Mouse (Mus musculus): ENCODE data around the gene Ramp3. TPM values are rescaled to one million over a fixed set of nuclear protein-coding genes. Genes with fewer than 3 reads are reported as not detected.
A peak's percentile ranks its signal among the peaks of the same experiment; 100 is the strongest.

Ramp3 gene
- polyA plus RNA-seq, 1 experiment: 0.05 TPM

GRCm38 (mm10) chr11:6697751-6698150 lies 39.4 kb downstream of the Ramp3 start:
- Histone ChIP-seq H3K4me3 (ENCODE audit: insufficient read depth, poor library complexity, severe bottlenecking) (no peak overlapping the region), H3K79me2 (ENCODE audit: control insufficient read depth, insufficient read depth) (no peaks in the 10 kb centered on the region), H3ac (ENCODE audit: control insufficient read depth, insufficient read length, low read depth) (no peak overlapping the region), H3K27me3 (ENCODE audit: control insufficient read depth, insufficient read depth, insufficient read length) (no peaks in the 10 kb centered on the region), H3K36me3 (ENCODE audit: control insufficient read depth, insufficient read depth) (no peaks in the 10 kb centered on the region), H3K79me3 (ENCODE audit: low read depth) (no peaks in the 10 kb centered on the region)
- TF ChIP-seq CEBPB (IDR thresholded peaks at IDR 0.05; ENCODE audit: low read depth): no peak
- no peak for TF ChIP-seq USF1 (IDR thresholded peaks at IDR 0.05; ENCODE audit: low read depth)
- TF ChIP-seq MYOD1 (IDR thresholded peaks at IDR 0.05; ENCODE audit: control insufficient read depth, insufficient read length, low read depth): no peak
- no peak for TF ChIP-seq CTCF (IDR thresholded peaks at IDR 0.05; ENCODE audit: control insufficient read depth, insufficient read depth, insufficient read length)
- no peak for TF ChIP-seq FOSL1 (IDR thresholded peaks at IDR 0.05; ENCODE audit: insufficient read depth, low read length, poor library complexity, severe bottlenecking)
- TF ChIP-seq MYOG (IDR thresholded peaks at IDR 0.05; ENCODE audit: control insufficient read depth, extremely low read depth, insufficient read length): no peak
- TF ChIP-seq MAX (IDR thresholded peaks at IDR 0.05): no peak

DNA sequence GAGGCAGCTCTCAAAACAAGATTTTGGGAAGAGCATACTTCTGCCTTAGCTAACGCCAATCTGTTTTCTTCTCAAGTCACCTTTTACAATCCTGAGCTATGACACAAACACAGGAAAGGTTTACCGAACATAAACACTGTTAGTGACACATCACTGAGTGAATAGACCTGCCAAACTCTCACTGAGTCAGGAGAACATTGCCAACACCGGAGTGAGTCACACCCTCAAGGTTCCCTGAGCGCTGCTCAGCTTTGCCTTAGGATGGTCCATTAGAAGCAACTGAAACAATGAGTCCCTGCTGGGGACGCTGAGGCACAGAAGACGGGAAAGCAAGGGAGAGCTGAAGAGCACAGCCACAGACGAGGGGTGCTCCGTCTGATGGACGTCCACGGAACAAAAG lies 40.0 kb downstream of the Ramp3 start:
- no peak overlapping the region for H3ac ChIP-seq (ENCODE audit: control insufficient read depth, insufficient read length, low read depth)
- H3K4me3 ChIP-seq (ENCODE audit: insufficient read depth, poor library complexity, severe bottlenecking): no peak overlapping the region
- TF ChIP-seq FOSL1 (IDR thresholded peaks at IDR 0.05; ENCODE audit: insufficient read depth, low read length, poor library complexity, severe bottlenecking): peak; percentile 73
- TF ChIP-seq CEBPB (IDR thresholded peaks at IDR 0.05; ENCODE audit: low read depth): peak; percentile 17
- peak; percentile 48 for TF ChIP-seq MAX (IDR thresholded peaks at IDR 0.05)
- TF ChIP-seq CTCF (IDR thresholded peaks at IDR 0.05; ENCODE audit: control insufficient read depth, insufficient read depth, insufficient read length): no peak
- no peaks in the 10 kb centered on the region for H3K79me3 ChIP-seq (ENCODE audit: low read depth)
- no peaks in the 10 kb centered on the region for H3K27me3 ChIP-seq (ENCODE audit: control insufficient read depth, insufficient read depth, insufficient read length)
- H3K36me3 ChIP-seq (ENCODE audit: control insufficient read depth, insufficient read depth): no peaks in the 10 kb centered on the region
- no peaks in the 10 kb centered on the region for H3K79me2 ChIP-seq (ENCODE audit: control insufficient read depth, insufficient read depth)

DNA sequence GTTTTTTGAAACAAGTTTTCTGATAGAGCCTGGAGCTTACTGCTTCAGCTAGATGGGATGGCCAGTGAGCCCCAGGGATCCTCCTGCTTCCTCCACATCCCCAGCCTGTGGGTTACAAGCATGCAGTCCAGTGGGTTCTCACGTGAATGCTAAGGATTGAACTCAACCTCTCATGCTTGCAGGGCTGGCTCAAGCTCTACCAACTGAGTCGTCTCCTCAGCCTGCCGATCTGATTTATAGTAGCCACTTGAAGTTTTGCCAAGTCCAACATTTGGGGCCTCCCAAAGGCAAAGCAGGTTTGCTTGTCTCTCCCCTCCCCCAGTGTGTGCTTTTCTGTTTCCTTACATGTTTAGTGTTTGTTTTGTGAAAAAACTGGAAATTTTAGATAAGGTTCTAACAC lies 43.9 kb downstream of the Ramp3 start:
- Histone ChIP-seq H3K36me3 (ENCODE audit: control insufficient read depth, insufficient read depth) (no peaks in the 10 kb centered on the region), H3K27me3 (ENCODE audit: control insufficient read depth, insufficient read depth, insufficient read length) (no peaks in the 10 kb centered on the region)
- TF ChIP-seq USF1 (IDR thresholded peaks at IDR 0.05; ENCODE audit: low read depth): no peak
- no peak for TF ChIP-seq MAX (IDR thresholded peaks at IDR 0.05)
- no peak for TF ChIP-seq MYOG (IDR thresholded peaks at IDR 0.05; ENCODE audit: control insufficient read depth, extremely low read depth, insufficient read length)
- TF ChIP-seq MYOD1 (IDR thresholded peaks at IDR 0.05; ENCODE audit: control insufficient read depth, insufficient read length, low read depth): no peak
- no peak for TF ChIP-seq CEBPB (IDR thresholded peaks at IDR 0.05; ENCODE audit: low read depth)
- no peak for TF ChIP-seq CTCF (IDR thresholded peaks at IDR 0.05; ENCODE audit: control insufficient read depth, insufficient read depth, insufficient read length)
- TF ChIP-seq FOSL1 (IDR thresholded peaks at IDR 0.05; ENCODE audit: insufficient read depth, low read length, poor library complexity, severe bottlenecking): no peak

GRCm38 (mm10) chr11:6704851-6705250 lies 46.5 kb downstream of the Ramp3 start:
- Histone ChIP-seq H3K79me3 (ENCODE audit: low read depth) (no peaks in the 10 kb centered on the region), H3K27me3 (ENCODE audit: control insufficient read depth, insufficient read depth, insufficient read length) (no peaks in the 10 kb centered on the region), H3K4me3 (ENCODE audit: insufficient read depth, poor library complexity, severe bottlenecking) (no peak overlapping the region), H3K79me2 (ENCODE audit: control insufficient read depth, insufficient read depth) (no peaks in the 10 kb centered on the region), H3ac (ENCODE audit: control insufficient read depth, insufficient read length, low read depth) (no peak overlapping the region), H3K36me3 (ENCODE audit: control insufficient read depth, insufficient read depth) (no peaks in the 10 kb centered on the region)
- TF ChIP-seq MYOD1 (IDR thresholded peaks at IDR 0.05; ENCODE audit: control insufficient read depth, insufficient read length, low read depth) (no peak), CTCF (IDR thresholded peaks at IDR 0.05; ENCODE audit: control insufficient read depth, insufficient read depth, insufficient read length) (no peak), USF1 (IDR thresholded peaks at IDR 0.05; ENCODE audit: low read depth) (no peak), MYOG (IDR thresholded peaks at IDR 0.05; ENCODE audit: control insufficient read depth, extremely low read depth, insufficient read length) (no peak), FOSL1 (IDR thresholded peaks at IDR 0.05; ENCODE audit: insufficient read depth, low read length, poor library complexity, severe bottlenecking) (no peak)

More for the DNA sequence above, 43.9 kb downstream of the Ramp3 start:
- H3K4me3 ChIP-seq (ENCODE audit: insufficient read depth, poor library complexity, severe bottlenecking): no peak overlapping the region
- no peaks in the 10 kb centered on the region for H3K79me2 ChIP-seq (ENCODE audit: control insufficient read depth, insufficient read depth)
- H3K79me3 ChIP-seq (ENCODE audit: low read depth): no peaks in the 10 kb centered on the region
- H3ac ChIP-seq (ENCODE audit: control insufficient read depth, insufficient read length, low read depth): no peak overlapping the region

DNA sequence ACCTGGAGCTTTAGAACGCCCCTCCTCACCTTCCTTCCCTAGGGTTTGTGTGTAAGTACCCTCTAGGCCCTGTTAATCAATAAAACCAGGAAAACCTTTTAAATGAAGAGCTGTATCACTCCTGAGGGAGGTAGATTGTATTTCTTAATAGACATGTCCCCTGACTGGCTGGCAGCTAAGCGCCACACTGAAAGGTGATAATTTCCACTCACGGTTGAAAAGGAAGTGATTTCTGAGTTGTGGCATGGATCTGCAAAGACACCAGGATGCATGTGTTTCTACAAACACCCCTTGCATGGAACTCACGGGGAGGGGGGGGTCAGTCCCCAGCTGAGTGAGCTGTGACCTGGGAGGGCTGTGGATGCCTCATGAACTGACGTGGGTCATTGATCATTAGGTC lies 47.2 kb downstream of the Ramp3 start:
- peaks cover 2% of the 10 kb centered on the region for H3K27me3 ChIP-seq (ENCODE audit: control insufficient read depth, insufficient read depth, insufficient read length)
- TF ChIP-seq CEBPB (IDR thresholded peaks at IDR 0.05; ENCODE audit: low read depth) (no peak), MAX (IDR thresholded peaks at IDR 0.05) (no peak), MYOD1 (IDR thresholded peaks at IDR 0.05; ENCODE audit: control insufficient read depth, insufficient read length, low read depth) (no peak), MYOG (IDR thresholded peaks at IDR 0.05; ENCODE audit: control insufficient read depth, extremely low read depth, insufficient read length) (no peak), USF1 (IDR thresholded peaks at IDR 0.05; ENCODE audit: low read depth) (no peak), FOSL1 (IDR thresholded peaks at IDR 0.05; ENCODE audit: insufficient read depth, low read length, poor library complexity, severe bottlenecking) (no peak), CTCF (IDR thresholded peaks at IDR 0.05; ENCODE audit: control insufficient read depth, insufficient read depth, insufficient read length) (no peak)
- H3ac ChIP-seq (ENCODE audit: control insufficient read depth, insufficient read length, low read depth): no peak overlapping the region
- no peaks in the 10 kb centered on the region for H3K79me3 ChIP-seq (ENCODE audit: low read depth)
- H3K4me3 ChIP-seq (ENCODE audit: insufficient read depth, poor library complexity, severe bottlenecking): no peak overlapping the region
- H3K36me3 ChIP-seq (ENCODE audit: control insufficient read depth, insufficient read depth): no peaks in the 10 kb centered on the region
- no peaks in the 10 kb centered on the region for H3K79me2 ChIP-seq (ENCODE audit: control insufficient read depth, insufficient read depth)

- Histone ChIP-seq H3K36me3 (ENCODE audit: control insufficient read depth, insufficient read depth) (no peaks in the 10 kb centered on the region), H3K4me3 (ENCODE audit: insufficient read depth, poor library complexity, severe bottlenecking) (no peak overlapping the region), H3ac (ENCODE audit: control insufficient read depth, insufficient read length, low read depth) (no peak overlapping the region), H3K79me2 (ENCODE audit: control insufficient read depth, insufficient read depth) (no peaks in the 10 kb centered on the region), H3K27me3 (ENCODE audit: control insufficient read depth, insufficient read depth, insufficient read length) (peaks cover 6% of the 10 kb centered on the region), H3K79me3 (ENCODE audit: low read depth) (no peaks in the 10 kb centered on the region)
- TF ChIP-seq CEBPB (IDR thresholded peaks at IDR 0.05; ENCODE audit: low read depth) (no peak), FOSL1 (IDR thresholded peaks at IDR 0.05; ENCODE audit: insufficient read depth, low read length, poor library complexity, severe bottlenecking) (no peak), CTCF (IDR thresholded peaks at IDR 0.05; ENCODE audit: control insufficient read depth, insufficient read depth, insufficient read length) (no peak), MAX (IDR thresholded peaks at IDR 0.05) (no peak), USF1 (IDR thresholded peaks at IDR 0.05; ENCODE audit: low read depth) (no peak), MYOG (IDR thresholded peaks at IDR 0.05; ENCODE audit: control insufficient read depth, extremely low read depth, insufficient read length) (no peak), MYOD1 (IDR thresholded peaks at IDR 0.05; ENCODE audit: control insufficient read depth, insufficient read length, low read depth) (no peak)
These were observed 48.5 kb downstream of the Ramp3 start for GRCm38 (mm10) chr11:6706796-6707195.

All from C2C12 (cell line).